Mouse (Mus musculus) cerebellum, postnatal 14 days (tissue): ENCODE measurements at regions not wholly inside any gene's neighbourhood (a gene's known extent, or its start where the extent isn't known, plus 50 kb on each side); places are given as distances from the start of the nearest gene placed in this dataset.

Experiments used
- DNase-seq, 2 experiments: peaks; one replicate each; pipeline ENCODE4 v3.0.0; 2021; ENCODE audit warnings: mixed read lengths in 2 of 2

DNA sequence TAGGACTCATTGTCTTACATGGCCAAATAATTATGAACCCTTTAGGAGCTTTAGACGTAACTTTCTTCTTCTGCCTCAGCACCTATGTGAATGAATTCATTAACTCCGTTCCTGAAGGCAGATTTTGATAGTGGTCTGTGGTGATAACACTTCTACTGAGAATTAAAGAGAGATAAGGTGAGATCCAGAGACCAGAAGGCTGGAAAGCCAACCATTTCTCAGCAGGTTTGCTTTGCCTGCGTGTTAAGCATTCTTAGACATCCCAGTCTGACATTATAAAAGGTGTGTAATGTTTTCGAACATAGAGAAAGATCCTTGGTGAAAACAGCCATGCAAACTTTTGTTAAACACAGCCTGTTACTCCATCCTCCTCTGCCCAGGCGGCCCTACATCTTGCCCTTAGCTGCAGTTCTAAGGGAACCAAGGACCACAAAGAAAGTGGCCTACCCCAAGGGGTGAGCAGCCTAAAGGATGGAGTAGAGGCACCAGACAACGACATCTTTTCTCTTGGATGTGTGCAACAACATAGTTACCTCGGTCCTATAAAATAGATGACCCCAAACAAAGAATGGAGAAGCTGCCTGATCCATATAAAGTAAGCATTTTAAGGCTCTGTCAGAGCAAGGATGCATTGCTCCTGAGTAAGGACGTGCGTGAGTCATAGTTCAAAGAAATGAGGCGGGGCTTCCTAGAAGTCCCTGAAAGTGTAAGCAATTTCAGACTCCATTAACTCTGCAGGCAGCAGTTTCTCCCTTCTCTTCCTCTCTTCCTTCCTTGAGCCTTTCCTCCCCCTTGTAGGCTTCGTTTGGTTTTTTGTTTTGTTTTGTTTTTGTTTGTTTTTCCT is 55.1 kb upstream of the Xpr1 start:
- DNase-seq, result no peak

DNA sequence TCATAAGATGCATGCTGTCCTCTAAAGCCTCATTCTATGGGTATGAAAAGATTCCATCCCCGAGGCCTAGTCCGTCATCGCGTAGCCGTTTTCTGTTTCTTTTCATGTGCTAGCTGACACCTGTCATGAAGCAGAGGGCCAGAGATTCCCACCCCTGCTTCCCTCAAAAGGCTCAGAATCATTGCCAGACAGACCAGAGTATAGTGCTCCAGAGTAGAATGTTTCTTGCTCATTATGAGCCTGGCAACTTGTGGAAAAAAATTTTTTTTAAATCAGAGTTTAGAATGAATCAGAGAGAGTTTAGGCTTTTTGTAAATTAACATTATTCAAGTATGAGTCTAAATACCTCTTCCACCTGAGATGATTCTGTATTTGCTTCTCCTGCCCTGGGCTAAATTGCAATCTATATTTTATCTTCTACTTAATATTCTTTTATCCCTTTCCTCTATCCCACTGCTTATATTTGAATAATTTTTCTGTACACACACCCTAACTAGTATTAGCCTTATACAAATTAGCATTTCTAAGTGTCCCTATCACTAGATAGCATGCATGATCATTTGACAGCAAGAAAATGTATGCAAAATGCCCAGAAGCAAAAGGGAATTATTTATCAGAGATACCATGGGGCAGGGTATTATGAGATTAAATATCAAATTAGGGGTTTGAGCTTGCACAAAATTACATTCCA is 55.9 kb upstream of the Xpr1 start:
- no peak for DNase-seq

DNA sequence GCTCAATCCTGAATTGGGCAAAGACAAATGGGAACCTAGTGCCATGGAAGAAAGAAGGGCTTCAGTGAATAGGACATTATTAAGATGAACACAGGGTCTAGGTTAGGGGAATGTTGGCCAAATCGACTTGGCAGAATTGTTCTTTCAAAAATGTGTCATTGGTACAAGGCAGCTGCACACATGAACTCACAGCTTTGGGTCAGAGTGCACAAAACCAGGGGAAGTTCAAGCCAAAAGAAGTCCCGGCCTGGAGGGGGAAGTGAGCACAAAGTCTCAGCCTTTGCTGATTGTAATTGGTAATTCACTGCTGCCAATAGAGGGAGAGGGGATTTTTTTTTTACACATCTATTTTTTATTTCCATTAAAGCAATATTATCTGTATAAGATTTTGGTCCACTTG is 57.8 kb upstream of the Xpr1 start:
- DNase-seq, result no peak

DNA sequence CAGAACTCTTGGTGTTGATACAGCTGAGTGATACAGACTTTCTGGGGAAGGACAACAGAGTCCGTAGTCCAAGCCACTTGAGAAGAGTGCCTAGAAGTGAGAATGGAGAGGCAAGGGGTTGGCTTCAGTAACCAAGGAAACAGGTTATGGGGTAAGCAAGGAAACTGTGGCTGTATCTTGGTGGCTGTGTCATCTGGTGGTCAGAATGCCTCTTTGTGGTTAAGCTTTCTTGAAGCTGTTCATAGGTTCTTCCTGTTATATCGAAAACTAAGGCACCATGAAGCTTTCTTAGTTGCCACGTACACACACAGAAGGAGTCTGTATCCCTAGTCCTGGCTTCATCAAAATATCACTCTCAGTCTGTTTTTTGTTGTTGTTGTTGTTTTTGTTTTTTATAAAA is 59.0 kb upstream of the Xpr1 start:
- no peak for DNase-seq

DNA sequence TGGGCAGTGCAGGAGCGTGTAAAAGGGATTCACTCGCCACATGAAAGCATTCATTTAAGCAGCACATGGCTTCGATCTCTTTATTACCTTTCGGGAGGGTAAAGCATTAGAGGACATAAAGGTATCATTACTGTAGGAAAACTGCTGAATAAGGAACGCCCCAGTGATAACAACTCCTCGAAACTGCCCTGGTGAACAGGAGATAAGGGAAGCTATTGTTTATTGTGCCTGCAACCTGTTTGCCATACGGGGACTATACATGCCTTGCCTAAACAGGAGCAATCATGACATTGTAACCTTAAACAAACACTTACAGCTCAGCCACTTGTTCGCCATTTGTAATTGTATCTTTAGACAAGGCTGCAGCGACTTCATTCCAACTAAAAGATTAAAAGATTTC is 64.9 kb upstream of the Xpr1 start:
- DNase-seq, result no peak

DNA sequence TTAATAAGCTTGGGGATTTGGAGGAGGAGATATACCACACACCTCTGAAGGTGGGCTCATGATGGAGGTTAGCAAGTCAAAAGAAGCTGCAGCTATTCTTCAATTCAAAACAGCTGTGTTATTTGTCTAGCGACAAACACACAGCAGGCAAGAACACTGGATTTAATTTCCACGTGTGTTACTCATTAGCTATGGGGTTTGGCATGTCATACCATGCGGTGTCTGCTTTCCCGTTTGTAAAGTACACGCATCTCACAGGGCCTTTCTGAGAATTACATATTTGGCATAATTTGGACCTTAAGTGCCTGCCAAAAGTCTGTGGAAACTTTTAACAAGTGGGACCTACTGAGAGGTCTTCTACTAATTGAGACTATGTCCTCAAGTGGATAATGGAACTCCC is 65.5 kb upstream of the Xpr1 start:
- DNase-seq, result no peak

DNA sequence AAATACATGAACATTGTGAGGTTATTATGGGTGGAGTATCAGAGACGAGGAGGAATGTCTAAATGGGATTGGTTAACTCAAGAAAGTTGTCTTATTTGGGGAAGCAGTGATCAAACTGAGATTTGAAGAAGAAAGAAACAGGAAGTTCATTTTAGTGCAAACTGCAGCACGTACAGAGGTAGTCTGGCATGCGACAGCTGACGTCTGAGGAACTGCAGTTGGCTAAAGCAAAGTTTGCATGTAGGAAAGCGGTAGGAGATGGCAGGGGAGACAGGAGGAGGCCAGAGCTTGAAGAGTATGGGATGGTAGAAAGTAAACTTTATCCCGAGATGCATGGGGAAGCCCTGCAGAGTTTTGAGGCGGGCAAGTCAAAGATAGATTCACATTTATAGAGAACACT is 66.5 kb upstream of the Xpr1 start:
- DNase-seq, result no peak

DNA sequence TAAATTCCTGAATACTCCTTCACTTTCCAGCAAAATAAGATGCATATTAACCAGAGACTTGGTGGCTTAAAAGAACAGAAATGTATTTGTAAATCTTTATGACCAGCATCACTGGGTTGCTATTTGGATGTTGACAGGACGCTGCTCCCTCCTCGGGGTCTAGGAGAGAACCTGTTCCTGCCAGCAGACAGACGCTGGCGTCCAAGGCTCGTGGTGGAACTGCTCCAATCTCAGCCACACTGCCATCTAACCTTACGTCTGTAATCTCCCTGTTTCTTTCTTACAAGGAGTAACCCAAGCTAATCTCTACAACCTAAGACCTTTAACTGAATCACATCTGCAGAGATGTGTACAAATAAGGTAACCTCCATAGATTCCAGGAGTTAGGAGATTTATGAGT is 70.1 kb upstream of the Acbd6 start:
- DNase-seq, result peak; percentile 43 to 46

DNA sequence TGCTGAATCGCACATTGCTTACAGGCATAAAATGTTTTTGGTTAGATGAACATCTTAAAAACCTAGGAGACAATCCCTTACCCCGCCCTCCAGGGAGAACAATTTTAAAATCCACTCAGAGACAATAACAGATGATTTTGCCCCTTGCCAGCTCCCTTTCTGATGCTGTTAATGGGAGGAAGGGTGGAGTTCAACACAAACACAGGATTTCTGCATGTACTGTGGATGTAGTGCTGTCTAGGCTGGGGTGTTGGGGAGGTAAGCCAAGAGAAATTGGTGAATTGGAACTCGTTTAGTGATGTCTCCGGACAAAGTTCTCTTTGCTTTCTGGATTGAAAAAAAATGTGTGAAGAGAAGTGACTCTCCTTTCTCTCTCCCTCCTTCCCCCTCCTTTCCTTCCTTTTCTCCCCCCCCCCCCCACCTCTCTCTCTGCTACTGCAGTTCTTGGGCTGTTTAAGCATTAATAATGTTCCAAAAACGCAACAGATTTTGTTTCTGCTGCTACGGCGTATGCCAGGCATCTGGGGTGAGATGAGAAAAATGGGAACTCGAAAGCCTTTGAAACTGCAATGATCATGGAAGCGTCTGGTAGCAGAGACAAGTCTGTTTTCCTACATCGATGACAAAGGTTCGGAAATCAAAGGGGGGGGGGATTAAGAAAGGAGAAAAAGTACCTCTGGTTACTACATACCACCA is 68.8 kb upstream of the Acbd6 start:
- peak; percentile 20 to 23 for DNase-seq

DNA sequence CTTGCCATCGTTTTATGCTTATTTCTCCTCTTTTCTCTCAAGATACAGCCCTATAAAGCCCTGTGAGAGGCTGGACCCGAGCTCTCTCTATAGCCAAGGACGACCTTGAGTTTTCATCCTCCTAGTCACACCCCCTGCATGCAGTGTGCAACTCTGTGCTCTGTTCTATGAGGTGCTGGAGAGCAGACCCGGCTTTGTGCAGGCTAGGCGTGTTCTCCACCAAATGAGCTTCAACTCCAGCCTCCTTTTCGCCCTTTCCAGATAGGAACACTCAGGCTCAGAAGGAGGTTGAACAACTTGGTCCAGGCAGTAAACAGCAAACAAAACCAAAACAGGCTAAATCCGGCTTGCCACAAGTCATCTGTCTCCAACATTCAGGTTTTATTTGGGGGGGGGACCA is 67.8 kb upstream of the Acbd6 start:
- no peak for DNase-seq

DNA sequence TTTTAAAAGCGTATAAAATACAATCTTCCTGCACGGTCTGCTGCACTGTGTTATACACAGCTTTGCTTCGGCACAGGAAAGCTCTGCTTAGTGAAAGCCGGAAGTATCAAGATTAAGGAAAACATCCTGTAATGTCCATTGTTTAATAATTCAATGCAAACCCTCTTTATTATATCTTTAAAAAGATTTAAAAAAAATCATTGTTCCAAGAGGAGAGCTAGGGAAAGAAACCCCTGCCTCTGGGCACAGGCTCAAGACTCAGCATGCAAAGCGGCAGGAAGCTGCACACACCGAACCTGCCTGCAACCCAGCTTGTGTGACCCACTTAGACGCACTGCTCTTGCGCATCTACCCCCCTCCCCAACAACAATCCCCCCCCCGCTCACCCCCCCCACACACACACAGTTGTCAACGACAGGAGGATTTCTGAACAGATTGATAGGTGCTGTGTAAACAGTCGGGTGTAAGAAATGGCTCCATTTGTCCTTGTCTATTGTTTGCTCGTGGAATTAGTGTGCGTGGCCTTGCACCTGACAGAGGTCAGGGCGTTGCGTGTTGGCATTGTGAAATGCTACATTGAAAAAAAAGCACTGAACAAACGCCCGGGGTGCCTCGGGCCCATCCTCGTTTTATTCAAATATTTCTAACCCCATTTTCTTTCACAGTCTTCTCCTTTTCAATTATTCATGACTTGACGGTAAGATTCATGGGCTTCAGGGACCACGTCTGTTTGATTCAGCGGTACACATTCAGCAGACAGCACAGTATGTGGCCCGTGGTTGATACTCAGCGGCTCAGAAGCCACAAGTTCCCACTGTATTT is 66.5 kb upstream of the Acbd6 start:
- DNase-seq, result peak; percentile 66 to 71

DNA sequence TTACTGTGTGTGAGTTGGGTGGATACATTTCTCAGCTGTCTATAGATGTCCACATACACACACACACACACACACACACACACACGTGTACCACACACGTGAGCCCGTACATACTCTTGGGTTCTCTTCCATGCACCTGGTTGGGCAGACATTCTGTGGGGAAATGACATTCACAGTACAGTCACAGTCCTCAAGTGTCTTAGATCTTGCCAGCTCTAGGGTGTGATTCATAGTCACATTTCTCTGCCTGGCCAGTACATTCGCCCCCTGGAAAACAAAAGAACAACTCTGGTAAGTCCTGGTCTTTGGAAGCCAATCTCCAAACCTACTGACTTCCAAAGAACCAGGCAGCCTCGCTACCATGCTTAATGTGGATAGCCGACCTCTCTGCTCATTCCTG is 64.6 kb upstream of the Acbd6 start:
- DNase-seq, result no peak

DNA sequence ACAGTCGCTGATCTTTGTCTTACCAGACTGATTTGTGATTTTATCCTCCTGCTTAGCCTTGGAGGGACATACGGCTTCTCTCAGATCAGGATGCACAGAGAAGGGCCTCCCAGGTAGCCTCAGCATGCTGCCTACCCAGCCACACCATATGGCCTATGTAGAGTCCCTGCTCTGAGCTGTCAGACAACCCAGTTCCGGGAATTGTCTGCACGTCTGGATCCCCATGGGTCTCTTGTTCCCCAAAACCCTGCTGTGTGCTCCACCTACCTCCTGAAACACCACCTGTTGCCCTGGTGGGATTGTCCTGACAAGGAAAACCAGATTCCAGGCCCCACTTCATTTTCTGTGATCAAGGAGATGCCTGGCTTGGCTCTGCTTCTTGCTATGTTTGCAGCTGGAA is 64.1 kb upstream of the Acbd6 start:
- peak in 1 of 2 experiments; percentile 28 for DNase-seq

DNA sequence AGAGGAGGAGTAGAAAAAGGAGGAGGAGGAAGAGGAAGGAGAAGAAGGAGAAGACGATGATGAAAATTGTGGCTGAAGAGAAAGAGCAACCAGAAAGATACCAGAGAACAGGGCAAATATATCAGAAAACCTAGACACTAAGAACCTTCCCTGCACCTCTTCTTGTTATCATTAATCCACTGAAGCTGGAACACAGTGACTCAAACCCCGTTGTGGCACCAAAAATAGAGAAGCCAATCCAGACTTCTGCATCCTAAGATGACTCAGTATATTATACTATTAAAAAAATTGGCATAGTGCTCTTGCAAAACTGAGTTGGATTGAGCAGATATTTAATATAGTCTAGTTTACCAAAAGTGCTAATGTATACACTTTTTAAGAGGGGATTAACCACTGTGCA is 63.6 kb upstream of the Acbd6 start:
- DNase-seq, result no peak

DNA sequence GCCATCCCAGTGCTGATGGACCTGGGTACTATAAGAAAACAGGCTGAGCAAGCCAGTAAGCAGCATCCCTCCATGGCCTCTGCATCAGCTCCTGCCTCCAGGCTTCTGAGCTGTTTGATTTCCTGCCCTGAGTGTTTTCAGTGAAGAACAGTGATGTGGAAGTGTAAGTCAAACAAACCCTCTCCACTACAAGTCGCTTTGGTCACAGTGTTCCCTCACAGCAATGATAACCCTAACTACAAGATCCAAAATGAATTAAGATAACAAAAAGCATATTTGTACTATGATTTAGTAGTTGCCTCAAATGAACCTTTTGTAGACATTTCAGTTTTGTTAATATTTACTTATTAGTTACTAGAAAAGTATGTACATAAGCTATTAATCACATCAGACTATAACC is 58.2 kb upstream of the Acbd6 start:
- no peak for DNase-seq

DNA sequence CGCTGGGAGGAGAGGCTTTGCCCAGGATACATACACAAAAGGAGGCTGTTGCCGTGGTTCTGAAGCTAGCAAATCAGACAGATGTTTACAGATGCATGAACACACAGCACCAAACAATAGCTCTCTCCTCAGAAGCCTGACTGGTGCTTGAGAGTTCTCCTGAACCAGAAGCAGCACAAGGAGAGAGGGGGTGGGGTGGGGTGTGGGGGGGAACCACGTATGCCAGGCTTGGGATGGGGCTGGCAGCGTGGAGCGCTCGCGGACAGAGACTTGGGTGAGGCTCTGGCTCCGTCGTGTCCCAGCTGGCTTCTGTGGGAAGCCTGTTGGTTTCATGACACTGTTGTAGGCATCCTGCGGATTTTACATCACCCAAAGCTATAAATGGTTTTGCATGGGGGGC is 55.1 kb upstream of the Acbd6 start:
- no peak for DNase-seq

DNA sequence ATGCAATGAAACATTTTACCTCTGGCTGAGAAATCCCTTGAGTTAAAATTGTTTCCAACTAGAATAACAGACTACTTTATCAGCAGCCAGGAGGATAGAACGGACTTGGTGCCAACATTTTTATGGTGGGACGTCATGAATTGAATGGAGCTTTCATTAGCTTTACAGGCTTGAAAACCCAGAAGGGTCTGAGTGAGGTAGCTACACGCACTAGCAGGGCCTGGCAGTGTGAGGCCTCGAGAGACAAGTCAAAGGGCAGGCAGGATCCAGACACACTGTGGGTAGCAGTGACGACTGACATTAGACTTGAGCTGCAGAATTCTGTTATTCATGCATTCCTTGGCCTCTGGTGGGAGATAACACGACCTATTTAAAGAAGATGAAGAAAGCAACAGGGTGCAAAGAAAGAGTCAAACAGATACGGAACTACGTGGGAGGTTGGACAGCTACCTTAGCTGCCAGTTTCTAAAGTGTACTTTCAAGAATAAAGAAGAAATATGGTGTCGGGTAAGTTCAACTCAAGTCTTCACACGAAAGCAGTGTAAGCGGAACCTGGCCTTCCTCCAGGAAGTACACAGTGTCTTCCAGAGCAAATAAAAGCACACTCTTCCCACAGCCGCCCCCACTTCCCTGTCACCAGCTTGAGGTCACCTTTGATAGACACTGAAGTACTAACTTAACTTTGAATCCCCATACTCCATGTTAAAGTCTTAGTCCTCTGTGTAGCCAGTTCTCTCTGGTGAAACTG is 53.2 kb upstream of the Acbd6 start:
- no peak for DNase-seq

DNA sequence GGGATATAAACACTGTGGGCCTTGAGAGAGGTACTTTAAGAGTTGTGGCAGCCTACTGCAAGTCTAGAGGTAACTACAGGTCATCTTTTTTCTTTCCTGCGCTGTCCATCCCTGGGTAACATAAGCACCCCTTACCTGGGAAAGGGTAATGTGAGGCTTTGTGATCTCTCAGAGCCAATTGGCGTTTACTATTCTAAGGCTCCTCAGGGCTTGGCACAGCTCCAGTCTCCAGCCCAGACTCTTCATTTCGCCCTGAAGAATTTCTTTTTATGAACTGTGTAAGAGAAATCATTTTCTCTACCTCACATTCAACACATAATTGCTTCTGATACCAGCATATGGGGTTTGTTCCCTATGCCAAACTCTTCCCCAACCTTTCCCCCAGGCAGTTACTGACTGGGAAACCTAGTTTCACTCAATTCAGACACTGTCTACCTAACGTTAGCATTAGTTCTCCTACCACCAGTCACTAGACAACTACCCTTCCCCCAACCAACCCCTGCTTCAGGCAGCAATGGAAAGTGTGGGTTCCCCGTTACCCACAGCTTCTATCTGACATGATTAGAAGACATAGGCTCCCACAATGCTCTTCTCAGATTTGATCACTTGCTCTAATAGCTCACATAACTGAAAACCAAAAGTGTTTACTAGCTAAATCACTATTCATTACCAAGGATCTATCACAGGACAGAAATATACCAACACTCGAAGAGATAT is 52.4 kb upstream of the Acbd6 start:
- DNase-seq, result peak in 1 of 2 experiments; percentile 44
